Mouse (Mus musculus): ENCODE data around the gene Thap3.
"Not testable (repeated sequence)": the region's sequence is repeated elsewhere in the genome, so short reads cannot be mapped to it uniquely, and the experiment has no call there.

The Thap3 gene

GRCm38 (mm10) chr4:151988342-151989109 lies at the start of gene Thap3:
TSS of gene Thap3 (minus strand) at chr4:151988997.
- DNase-seq, result peak; percentile 84

DNA sequence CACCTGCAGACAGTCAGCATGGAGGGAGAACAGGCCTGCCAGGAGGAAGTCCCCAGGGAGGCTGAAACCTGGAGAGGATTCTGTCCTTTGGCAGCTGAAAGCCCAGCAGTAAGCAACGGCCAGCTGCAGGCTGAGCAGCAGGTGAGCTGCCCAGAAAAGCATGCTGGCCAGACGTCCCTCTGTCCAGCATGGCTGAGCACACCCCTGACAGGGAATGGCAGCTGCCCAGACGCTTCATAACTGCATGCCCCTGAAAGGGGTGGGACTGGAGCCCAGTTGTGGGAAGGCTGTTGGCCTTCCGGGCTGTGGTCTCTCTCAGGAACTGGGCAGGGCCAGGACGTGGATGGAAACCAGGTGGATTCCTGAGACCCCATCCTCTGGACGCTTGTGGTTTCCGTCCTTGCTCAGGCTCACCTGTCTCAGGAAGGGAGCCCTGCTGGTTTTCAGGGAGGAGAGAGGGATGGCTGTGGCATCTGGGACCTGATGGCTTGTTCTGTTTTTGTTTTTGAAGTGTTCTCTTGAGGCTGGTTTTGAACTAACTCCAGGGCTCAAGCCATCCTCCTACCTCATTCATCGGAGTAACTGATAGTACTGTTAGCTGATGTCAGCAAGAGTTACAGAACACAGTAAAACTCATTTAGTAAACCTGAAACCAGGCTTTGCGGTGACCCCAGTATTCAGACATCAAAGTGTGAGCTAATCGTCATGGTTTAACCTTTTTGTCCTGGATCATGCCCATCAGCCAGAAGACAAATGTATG lies 49.6 kb upstream of the Thap3 start, which contains the start of gene Tas1r1:
TSS of gene Tas1r1 (minus strand) at position 344 of the 760 bp plus-strand sequence.
- no peak for DNase-seq

DNA sequence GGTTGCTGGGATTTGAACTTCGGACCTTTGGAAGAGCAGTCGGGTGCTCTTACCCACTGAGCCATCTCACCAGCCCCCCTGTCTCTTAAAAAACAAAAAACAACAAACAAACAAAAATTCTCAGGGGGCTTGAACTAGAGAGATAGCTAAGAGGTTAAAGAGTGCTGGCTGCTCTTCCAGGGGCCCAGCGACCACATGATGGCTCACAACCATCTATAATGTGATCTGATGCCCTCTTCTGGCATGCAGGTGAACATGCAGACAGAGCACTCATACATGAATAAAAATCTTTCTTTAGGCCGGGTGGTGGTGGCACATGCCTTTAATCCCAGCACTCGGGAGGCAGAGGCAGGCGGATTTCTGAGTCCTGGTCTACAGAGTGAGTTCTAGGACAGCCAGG lies 47.7 kb upstream of the Thap3 start:
- not testable (repeated sequence) for DNase-seq

DNA sequence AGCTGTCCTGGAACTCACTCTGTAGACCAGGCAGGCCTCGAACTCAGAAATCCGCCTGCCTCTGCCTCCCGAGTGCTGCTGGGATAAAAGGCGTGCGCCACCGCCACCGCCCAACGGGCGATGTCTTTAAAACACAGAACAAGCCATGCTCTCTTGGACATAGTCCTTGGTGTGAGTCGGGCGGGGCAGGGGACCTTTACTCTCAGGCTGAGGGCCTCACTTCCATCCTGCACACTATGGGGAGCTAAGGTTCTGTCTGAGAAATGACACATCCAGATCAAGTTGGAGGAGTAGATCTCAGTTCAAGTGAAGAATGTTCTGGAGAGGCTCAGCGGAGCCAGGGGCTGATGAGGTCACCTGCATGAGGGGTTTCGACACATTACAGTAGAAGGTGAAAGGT lies 44.1 kb upstream of the Thap3 start:
- DNase-seq, result no peak

- DNase-seq, result no peak
Measured at GRCm38 (mm10) chr4:152029997-152030396, 41.2 kb upstream of the Thap3 start.

DNA sequence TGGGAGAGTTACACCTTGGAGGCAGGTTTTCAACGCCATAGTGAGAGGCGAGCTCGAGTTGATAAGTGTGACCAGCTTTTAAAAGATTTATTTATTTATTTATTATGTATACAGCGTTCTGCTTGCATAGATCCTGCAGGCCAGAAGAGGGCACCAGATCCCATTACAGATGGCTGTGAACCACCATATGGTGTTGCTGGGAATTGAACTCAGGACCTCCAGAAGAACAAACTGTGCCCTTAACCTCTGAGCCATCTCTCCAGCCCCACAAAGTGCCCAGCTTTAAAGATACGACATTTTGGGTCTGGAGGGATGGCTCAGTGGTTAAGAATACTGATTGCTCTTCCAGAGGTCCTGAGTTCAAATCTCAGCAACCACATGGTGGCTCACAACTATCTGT lies 40.3 kb upstream of the Thap3 start:
- no peak for DNase-seq

DNA sequence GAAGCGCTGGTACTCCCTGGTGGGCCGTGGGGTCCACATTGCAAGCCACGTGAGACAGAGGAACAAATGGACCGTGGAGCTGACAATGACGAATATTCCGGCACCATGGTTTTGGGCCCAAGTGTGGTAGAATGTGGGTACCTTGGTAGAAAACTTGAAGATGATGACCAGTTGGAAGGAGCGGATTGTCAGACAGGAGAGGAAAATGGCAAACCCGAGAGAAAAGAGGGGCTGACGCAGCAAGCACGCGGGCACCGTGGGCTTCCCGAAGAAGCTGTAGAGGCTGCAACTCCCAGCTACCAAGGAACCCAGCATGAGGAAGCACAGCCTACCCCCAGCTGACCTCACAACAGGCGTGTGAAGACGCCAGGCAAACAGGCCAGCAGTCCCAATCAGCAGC lies 39.7 kb upstream of the Thap3 start:
- no peak for DNase-seq

GRCm38 (mm10) chr4:152027524-152027923 lies 38.7 kb upstream of the Thap3 start, which contains the start of gene Zbtb48:
TSS of gene Zbtb48 (minus strand) at chr4:152027671.
- DNase-seq, result peak; percentile 98

- DNase-seq, result no peak
Measured at GRCm38 (mm10) chr4:152026751-152027508, 38.1 kb upstream of the Thap3 start.

- DNase-seq, result no peak
Measured at GRCm38 (mm10) chr4:152024525-152024924, 35.7 kb upstream of the Thap3 start.

DNA sequence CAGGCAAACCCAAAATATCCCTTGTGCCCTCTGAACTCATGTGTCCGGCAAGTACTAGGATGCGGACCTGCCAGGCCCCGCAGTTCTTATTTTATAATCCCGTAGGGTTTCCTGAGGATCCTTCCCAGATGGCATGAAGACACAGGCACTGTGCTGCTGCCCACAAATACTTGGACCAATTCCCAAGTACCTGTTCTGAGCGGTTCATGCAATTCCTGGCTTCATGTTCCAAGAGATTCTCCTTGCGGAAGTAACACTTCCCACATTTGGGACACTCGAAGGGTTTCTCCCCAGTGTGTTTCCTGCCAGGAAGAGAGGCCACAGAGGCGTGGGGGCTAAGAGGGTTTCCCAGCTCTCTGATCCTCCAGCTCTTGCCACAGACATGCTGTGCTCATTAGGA lies 33.7 kb upstream of the Thap3 start:
- DNase-seq, result peak; percentile 37

- no peak for DNase-seq
Measured at GRCm38 (mm10) chr4:152021568-152022097, 32.8 kb upstream of the Thap3 start.

DNA sequence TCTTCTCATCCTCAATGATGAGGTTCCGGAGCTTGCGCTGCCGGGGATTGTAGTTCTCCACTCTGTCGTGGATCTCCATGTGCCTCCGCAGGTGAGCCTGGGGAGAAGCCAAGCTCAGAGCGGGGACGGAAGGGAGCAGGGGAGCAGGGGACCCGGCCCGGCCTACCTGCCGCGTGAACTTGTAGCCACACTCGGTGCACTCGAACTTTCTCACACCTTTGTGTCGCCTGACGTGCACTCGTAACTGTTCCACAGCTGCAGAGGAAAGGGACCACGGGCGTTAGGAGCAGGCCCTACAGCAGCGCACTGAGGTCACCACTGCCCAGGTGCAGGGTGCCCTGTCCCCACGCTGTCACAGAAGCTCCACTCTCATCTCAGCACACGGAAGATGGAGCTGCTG lies 31.2 kb upstream of the Thap3 start:
- no peak for DNase-seq

DNA sequence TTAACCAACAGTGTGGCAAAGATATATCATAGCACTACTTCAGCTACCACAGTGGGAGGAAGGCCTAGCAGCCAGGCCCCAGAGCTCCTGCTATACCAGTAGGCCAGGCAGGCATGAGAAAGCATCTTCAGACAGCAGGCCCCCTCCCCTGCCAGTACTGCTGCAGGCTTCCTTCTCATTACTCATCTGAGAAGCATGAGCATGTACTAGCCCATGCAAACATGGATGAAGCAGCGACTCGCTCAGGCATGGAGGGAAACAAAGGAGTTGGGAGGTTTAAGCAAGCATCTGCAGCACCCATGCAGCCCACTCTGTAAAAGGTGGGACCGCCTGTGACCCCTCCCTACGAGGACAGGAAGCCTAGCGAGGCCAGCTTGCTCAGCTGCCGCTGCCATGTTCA lies 30.3 kb upstream of the Thap3 start:
- no peak for DNase-seq

DNA sequence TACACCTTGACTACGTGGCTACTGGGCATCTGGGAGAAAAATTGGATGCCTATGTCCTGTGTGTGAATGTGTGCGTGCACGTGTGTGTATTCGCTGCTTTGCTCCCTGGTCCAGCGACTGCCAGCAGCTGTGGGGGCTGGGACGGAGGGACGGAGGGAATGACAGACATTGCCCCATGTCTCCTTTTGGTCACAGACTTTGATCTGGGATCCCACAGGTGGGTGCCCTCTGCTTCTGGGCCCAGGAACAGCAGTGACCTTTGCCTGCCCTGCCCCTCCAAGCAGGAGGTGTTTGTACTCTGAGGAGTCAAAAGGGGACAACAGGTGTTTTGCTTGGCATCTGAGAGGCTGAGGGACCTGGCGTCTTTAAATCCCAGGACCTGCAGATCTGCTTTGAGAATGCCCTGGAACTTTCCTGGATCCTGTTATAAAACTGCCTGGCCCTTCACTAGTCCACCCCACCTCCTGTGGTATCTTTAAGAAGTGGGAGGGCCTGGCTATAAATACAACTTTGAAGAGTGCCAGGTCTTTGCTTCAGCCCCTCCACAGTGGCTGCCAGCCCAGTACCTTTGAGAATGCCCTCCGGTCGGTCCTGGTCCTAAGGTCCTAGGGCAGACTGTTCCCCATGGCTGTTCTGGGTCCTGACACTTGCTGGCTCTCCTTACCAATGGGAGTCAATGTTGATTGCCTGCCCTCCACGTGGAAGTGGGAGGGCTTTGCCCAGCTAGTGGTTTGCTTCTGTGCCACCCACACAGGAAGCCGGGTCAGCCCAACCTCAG lies 24.4 kb upstream of the Thap3 start:
- no peak for DNase-seq

- no peak for DNase-seq
Measured at GRCm38 (mm10) chr4:152012109-152012508, 23.3 kb upstream of the Thap3 start.

- DNase-seq, result no peak
Measured at GRCm38 (mm10) chr4:152011171-152011760, 22.5 kb upstream of the Thap3 start.

- no peak for DNase-seq
Measured at GRCm38 (mm10) chr4:152010707-152011134, 21.9 kb upstream of the Thap3 start.

DNA sequence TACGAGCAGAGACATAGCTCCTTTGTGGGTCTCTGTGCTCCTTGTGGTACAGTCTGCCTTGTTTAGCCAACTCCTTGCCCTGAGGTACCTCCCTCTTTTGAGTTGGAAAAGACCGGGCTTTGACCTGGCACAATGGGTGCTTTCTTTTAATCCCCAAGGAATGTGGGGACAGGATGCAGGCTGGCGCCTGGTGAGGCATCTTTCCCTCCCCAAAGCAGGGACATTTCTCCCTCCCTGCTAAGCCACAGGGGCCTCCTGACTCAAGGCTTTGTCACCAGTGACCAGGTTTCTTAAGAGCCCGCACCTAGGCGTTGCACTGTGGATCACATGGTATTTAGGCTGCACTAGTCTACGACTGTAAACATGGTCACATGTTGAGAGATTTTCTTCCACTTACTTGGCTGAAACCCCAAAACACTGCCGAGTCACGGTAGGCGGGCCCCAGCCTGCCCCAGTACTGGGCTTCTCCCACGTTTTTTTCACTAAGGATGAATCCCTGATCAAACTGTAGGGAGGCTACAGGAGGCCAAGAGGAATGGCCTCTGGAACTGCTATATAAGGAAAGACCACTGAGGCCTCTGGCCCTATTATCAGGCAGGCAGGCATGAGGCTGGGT lies 21.4 kb upstream of the Thap3 start:
- no peak for DNase-seq

DNA sequence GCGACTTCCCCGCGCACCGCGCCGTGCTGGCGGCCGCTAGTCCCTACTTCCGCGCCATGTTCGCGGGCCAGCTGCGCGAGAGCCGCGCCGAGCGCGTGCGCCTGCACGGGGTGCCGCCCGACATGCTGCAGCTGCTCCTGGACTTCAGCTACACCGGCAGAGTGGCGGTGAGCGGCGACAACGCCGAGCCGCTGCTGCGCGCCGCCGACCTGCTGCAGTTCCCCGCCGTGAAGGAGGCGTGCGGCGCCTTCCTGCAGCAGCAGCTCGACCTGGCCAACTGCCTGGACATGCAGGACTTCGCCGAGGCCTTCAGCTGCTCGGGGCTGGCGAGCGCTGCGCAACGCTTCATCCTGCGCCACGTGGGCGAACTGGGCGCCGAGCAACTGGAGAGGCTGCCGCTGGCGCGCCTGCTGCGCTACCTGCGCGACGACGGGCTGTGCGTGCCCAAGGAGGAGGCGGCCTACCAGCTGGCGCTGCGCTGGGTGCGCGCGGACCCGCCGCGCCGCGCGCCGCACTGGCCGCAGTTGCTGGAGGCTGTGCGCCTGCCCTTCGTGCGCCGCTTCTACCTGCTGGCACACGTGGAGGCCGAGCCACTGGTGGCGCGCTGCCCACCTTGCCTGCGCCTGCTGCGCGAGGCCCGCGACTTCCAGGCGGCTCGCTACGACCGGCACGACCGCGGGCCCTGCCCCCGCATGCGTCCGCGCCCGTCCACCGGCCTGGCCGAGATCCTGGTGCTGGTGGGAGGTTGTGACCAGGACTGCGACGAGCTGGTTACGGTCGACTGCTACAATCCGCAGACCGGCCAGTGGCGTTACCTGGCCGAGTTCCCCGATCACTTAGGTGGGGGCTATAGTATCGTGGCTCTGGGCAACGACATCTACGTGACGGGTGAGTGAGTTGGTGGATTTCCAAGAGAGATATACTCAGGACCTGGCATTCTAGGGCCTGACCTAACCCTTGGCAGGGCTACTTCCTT lies 20.6 kb upstream of the Thap3 start:
- DNase-seq, result peak; percentile 89
